Mouse (Mus musculus) megakaryocyte-erythroid progenitor cell, adult 5 weeks (primary cell): ENCODE measurements around the gene Fcer1g. TPM values are rescaled to one million over a fixed set of nuclear protein-coding genes. Genes with fewer than 3 reads are reported as not detected.

Experiments used
- polyA plus RNA-seq: library from polyadenylated mRNA; stranded (reverse); fragments of >175 nt; gene quantifications from 2 replicates; pipeline ENCODE4 v1.2.3, GENCODE M21; 2012

Fcer1g gene
- polyA plus RNA-seq: 50.5 and 65.4 TPM in 2 replicates

DNA sequence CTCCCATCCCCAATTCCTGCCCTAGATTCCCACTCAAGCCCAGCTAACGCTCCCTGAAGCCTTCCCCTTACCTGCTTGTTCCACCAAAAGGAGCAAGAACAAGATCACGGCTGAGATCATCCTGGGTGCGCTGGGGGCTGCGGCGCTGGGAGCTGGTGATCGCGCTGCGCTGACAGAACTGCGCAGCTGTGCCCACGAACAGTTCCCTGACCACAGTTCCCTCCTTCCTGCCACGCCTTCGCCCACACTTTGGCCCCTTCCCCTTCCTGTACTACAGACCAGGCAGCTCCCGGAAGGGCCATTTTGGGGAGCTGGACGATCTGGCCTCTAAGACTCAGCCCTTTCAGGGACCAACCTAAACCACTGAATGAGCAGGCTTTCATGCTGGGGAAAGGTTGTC lies at the start of gene Fcer1g:
TSS of gene Fcer1g (minus strand) at position 240 of the 400 bp plus-strand sequence.

GRCm38 (mm10) chr1:171280916-171281527 lies 46.9 kb upstream of the Fcer1g start, which contains the start of gene Ppox:
Gene Ppox, minus strand, starts transcription at chr1:171281186.

DNA sequence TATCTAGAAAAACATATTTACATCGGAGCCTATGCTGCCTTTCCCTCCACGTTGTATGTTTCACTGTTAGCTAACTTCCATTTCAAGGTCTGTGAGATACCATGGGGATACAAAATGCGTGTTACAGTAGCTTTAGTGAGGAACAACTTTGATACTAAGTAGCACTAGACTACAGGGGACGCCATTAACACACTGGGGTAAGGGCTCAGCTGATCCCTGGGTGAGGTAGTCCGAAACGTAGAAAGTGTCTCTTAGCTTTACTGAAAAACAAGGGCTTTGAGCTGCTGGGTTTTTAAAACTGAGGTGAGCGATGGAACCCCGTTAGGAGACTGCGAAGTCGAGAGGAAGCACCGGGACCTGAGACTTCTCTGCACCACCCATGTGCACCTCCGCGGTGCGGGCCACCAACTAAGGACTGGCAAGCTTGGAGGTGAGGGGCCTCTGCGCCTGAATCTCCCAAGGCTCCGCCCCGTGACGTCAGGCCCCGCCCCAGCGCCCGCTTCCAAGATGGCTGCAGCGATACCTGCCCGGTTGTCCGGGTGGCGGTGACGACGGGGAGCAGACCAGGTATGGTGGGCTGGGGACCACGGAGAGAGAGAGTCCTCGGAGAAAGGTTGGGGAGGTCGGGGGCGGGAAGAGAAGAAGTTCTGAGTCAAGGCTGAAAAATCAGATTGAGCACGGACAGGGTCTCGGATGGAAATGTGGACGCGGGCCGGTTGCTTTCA lies 35.8 kb upstream of the Fcer1g start, which contains the start of gene B4galt3:
TSS of gene B4galt3 (plus strand) at position 481 of the 725 bp plus-strand sequence.

DNA sequence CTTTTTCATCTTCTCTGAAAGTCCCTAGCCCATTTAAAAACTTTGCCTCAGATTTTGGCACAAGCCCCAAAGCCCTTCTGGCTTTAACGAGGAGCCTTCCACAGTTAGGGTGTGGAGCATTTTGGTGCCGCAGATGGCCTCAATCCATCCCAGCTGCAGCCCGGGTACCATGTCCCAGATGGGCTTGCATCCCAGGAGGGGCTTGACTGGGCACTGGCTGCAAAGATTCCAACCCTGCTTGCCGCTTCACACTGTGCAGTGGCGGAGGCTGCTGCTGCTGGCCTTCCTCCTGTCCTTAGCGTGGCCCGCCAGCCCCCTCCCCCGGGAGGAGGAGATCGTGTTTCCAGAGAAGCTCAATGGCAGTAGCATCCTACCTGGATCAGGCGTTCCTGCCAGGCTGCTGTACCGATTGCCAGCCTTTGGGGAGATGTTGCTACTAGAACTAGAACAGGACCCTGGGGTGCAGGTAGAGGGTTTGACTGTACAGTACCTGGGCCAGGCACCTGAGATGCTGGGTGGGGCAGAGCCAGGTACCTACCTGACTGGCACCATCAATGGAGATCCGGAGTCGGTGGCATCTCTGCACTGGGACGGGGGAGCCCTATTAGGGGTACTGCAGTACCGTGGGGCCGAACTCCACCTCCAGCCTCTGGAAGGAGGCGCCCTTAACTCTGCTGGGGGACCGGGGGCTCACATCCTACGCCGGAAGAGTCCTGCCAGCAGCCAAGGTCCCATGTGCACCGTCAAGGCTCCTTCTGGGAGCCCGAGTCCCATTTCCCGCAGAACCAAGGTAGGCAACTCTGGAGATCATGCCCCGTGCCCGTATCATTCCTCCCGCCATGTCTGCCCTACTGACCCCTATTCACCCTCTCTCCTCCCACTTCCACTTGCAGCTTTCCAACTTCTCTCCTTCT lies 16.8 kb upstream of the Fcer1g start, which contains the start of gene Ndufs2:
TSS of gene Ndufs2 (minus strand) at position 709 of the 914 bp plus-strand sequence.

GRCm38 (mm10) chr1:171249913-171250600 lies 15.9 kb upstream of the Fcer1g start, which contains the start of gene Adamts4:
Gene Adamts4, plus strand, starts transcription at chr1:171250421.

DNA sequence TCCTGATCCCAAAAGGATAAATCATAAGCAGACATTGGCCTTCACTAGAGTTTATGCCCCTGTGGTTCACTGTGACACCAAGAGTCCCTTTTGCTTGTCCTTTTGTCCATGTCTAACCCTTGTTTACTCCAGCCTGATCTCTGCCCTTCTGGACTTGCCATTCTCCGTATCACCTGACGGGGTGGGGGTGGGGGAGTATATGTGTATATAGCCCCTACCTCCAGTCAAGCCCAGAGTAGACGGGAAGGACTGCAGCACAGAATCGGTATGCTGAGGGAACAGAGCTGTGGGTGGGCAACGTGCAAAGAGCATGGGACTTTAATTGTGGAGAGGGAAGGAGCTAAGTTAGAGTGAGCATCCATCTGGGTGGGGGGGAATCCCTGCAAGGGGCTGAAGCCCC lies 9.3 kb downstream of the Fcer1g start, which contains the start of gene Apoa2:
TSS of gene Apoa2 (plus strand) at position 198 of the 400 bp plus-strand sequence.

DNA sequence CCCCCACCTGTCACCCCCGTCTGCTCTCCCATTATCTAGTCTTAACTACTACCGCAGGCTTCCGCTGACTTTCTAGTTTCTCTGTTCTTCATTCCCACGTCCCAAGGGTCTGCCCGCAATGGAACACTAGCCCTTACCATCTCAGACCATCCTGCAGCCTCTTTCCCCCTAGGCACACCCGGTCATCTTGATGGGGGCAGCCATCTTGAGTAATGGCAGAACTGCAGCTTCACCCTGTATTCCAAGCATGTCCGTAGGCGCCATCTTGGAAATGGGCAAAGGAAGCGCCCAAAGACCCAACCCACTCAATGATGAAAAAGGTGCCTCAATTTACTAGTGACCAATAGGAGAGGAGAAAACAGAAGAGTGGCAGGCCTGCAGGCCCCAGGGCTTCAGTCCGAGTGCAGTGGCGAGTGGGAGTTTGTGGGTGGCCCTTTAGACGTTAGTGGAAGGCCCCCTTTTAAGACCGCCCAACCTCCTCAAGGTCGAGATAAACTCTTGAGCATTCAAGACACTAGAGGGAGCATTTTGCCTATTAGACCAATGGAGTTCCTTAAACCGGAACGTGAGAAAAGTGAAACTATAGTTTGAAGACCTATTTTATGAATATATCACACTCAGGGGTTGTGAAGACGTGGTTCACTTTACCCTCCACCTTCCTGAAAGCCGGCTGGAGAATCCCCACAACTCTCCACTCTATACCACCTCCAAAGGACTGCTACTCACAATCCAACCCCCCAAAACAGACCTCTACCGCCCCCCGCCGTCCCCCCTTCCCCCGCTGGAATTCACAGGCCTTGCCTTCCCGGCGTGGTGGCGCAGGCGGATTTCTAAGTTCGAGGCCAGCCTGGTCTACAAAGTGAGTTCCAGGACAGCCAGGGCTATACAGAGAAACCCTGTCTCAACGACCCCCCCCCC lies 11.7 kb downstream of the Fcer1g start, which contains the start of gene Tomm40l:
TSS of gene Tomm40l (minus strand) at position 277 of the 918 bp plus-strand sequence.

DNA sequence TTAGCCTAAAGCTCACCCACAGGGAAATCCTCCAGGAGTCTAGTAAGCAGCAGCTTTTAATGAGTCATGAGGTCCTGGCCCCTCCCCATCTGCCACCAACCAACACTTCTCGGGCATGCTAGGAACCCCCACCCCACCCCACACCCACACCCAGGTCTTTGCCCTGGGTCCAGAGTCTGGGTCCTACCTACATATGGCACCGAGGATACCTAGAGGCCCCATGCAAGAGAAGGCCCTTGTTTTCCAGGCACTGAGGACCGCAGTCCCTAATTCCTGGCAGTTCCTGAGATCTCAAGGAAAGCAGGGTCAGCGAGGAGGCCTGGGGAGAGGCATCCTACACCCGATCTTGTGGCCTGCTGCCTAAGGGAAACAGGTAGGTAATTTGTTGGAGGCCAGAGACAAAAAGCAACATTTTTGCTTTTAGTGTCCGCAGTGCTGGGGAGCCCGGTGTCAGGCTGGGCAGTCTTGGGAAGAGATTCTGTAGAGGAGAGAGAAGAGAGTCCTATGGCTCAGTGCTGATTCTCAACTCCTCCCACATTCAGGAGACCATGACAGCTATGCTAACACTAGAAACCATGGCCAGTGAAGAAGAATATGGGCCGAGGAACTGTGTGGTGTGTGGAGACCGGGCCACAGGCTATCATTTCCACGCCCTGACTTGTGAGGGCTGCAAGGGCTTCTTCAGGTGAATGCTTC lies 20.2 kb downstream of the Fcer1g start, which contains the start of gene Nr1i3:
TSS of gene Nr1i3 (plus strand) at position 170 of the 696 bp plus-strand sequence.

DNA sequence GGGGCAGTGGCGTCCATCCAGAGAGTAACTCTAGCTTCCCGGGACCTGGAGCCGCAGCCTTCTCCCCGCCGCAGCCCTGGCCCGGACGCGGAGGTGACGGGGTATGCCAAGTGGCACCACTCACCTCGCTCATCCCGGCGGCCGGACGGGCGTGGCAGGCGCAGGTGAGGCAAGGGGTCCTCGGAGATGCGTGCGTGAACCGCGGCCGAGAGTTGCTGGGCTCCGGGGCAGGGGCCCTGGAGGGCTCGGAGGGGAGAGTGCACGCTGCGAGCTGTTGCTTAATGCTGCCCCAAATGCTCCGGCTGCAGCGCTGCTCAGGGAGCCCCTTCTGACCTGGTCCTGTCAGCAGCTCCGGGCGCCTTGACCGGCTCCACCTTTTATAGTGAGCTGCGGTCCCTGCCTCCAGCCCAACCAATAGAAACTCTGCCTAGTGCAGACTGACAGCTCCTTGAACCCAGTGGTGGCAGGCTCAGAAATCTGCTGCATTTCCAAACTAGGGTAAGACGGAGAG lies 38.2 kb downstream of the Fcer1g start, which contains the start of gene Pcp4l1:
TSS of gene Pcp4l1 (minus strand) at position 382 of the 511 bp plus-strand sequence.

Other genes starting within 250 kb of the Fcer1g start
- gene Fcgr4, start 215.4 kb downstream of the Fcer1g start, polyA plus RNA-seq: 0.17 and 0.83 TPM in 2 replicates
- gene Fcgr3, start 169.4 kb downstream of the Fcer1g start, polyA plus RNA-seq: 8.9 and 21.9 TPM in 2 replicates
- gene Cfap126, start 120.4 kb downstream of the Fcer1g start, polyA plus RNA-seq: 1.6 and 2.2 TPM in 2 replicates
- gene Sdhc, start 83.8 kb downstream of the Fcer1g start, polyA plus RNA-seq: 115 and 119 TPM in 2 replicates
- 0.57 and 1.1 TPM in 2 replicates for gene Mpz, start 83.7 kb downstream of the Fcer1g start, polyA plus RNA-seq
- gene Pcp4l1, start 38.1 kb downstream of the Fcer1g start, polyA plus RNA-seq: 23.7 and 26.5 TPM in 2 replicates
- not detected in 2 replicates for gene Nr1i3, start 20.4 kb downstream of the Fcer1g start, polyA plus RNA-seq
- 43.3 and 43.4 TPM in 2 replicates for gene Tomm40l, start 11.9 kb downstream of the Fcer1g start, polyA plus RNA-seq
- 0.48 TPM in 1 of 2 replicates, not detected in the other for gene Apoa2, start 9.3 kb downstream of the Fcer1g start, polyA plus RNA-seq
- 0.05 TPM in 1 of 2 replicates, not detected in the other for gene Adamts4, start 16.1 kb upstream of the Fcer1g start, polyA plus RNA-seq
- gene Ndufs2, start 17.0 kb upstream of the Fcer1g start, polyA plus RNA-seq: 141 and 145 TPM in 2 replicates
- gene B4galt3, start 36.0 kb upstream of the Fcer1g start, polyA plus RNA-seq: 70.2 and 71.4 TPM in 2 replicates
- 39.0 and 42.4 TPM in 2 replicates for gene Ppox, start 46.8 kb upstream of the Fcer1g start, polyA plus RNA-seq
- gene Usp21, start 53.6 kb upstream of the Fcer1g start, polyA plus RNA-seq: 63.4 and 66.2 TPM in 2 replicates
- 92.0 and 102 TPM in 2 replicates for gene Ufc1, start 60.7 kb upstream of the Fcer1g start, polyA plus RNA-seq
- gene Dedd, start 94.8 kb upstream of the Fcer1g start, polyA plus RNA-seq: 23.1 and 24.6 TPM in 2 replicates
- 6.6 and 8.1 TPM in 2 replicates for gene Nit1, start 111.3 kb upstream of the Fcer1g start, polyA plus RNA-seq
- gene Pfdn2, start 111.3 kb upstream of the Fcer1g start, polyA plus RNA-seq: 13.9 and 17.7 TPM in 2 replicates
- 1.3 TPM in 2 replicates for gene Klhdc9, start 126.4 kb upstream of the Fcer1g start, polyA plus RNA-seq
- gene Nectin4, start 135.7 kb upstream of the Fcer1g start, polyA plus RNA-seq: 1.4 and 1.7 TPM in 2 replicates
- gene Arhgap30, start 154.6 kb upstream of the Fcer1g start, polyA plus RNA-seq: 46.5 and 48.6 TPM in 2 replicates
- 66.3 and 74.1 TPM in 2 replicates for gene Usf1, start 176.9 kb upstream of the Fcer1g start, polyA plus RNA-seq
- 0.48 and 0.52 TPM in 2 replicates for gene Tstd1, start 184.5 kb upstream of the Fcer1g start, polyA plus RNA-seq
- gene F11r, start 203.2 kb upstream of the Fcer1g start, polyA plus RNA-seq: 2.6 and 2.9 TPM in 2 replicates